Mouse (Mus musculus): ENCODE results near the gene Abhd14a. TPM values are rescaled to one million over a fixed set of nuclear protein-coding genes. Genes with fewer than 3 reads are reported as not detected.
"Not testable (repeated sequence)": the region's sequence is repeated elsewhere in the genome, so short reads cannot be mapped to it uniquely, and the experiment has no call there.

Abhd14a gene
- 40.5 and 50.9 TPM in 2 replicates for polyA plus RNA-seq (2015; fragmentation: Nextera tagmentation; extraction: Ambion mirVana)

DNA sequence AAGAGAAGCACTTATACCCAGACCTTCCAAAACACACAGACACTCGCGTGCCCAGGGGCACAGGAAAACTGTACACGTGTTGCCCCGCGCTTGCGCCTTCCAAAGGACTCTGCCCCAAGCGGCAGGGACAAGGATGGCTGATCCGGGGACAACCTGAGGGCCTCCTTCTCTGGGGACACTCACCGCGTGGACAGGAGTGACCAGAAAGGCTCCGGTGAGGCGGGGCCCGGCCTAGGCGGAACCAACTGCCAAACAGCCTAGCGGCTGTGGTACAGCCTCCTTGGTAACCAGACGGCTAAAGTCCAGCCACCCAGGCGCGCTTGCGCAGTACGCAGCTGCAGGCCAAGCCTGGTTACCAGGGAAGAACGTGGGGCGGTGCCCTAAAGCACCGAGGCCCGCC is at the start of gene Abhd14a, which contains the start of gene Abhd14b:
Abhd14a (minus strand) TSS at position 331 of the 400 bp plus-strand sequence.
Abhd14b (plus strand) TSS at position 112 of the 400 bp plus-strand sequence.
- no peaks in the 10 kb centered on the region for H3K9me3 ChIP-seq (replicated peaks)
- H3K36me3 ChIP-seq (ENCODE audit: poor library complexity, severe bottlenecking), result no peaks in the 10 kb centered on the region
- H3K27me3 ChIP-seq, result no peaks in the 10 kb centered on the region
- peaks cover 57% of the 10 kb centered on the region for H3K4me1 ChIP-seq
- WGBS, result 0% methylated on average over 24 of the region's 24 CpGs
- peak within 1 kb of the TSS; percentile 61 for H3K4me2 ChIP-seq
- peak within 1 kb of the TSS; percentile 14 for H3K27ac ChIP-seq
- H3K4me3 ChIP-seq, result peak within 1 kb of the TSS; percentile 44
- ATAC-seq, result peak; percentile 88
- H3K9ac ChIP-seq, result peak within 1 kb of the TSS; percentile 66

DNA sequence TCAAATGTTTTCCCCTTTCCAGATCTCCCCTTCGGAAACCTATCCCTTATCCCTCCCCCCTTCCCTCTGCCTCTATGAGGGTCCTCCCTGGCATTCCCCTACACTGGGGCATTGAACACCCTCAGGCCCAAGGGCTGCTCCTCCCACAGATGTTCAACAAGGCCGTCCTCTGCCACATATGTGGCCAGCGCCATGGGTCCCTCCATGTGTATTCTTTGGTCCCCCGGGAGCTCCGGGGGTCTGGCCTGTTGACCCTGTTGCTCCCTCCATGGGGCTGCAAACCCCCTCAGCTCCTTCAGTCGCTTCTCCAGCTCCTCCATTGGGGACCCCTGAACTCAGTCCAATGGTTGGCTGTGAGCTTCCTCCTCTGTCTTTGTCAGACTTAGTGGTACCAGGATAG is 40.1 kb upstream of the Abhd14a start:
- not testable (repeated sequence) for H3K9ac ChIP-seq; H3K27ac ChIP-seq; H3K9me3 ChIP-seq (replicated peaks); H3K4me3 ChIP-seq; H3K4me2 ChIP-seq; ATAC-seq; H3K4me1 ChIP-seq; H3K27me3 ChIP-seq
- 86% methylated on average over 6 of the region's 6 CpGs for WGBS
- H3K36me3 ChIP-seq (ENCODE audit: poor library complexity, severe bottlenecking), result peaks cover 40% of the 10 kb centered on the region

DNA sequence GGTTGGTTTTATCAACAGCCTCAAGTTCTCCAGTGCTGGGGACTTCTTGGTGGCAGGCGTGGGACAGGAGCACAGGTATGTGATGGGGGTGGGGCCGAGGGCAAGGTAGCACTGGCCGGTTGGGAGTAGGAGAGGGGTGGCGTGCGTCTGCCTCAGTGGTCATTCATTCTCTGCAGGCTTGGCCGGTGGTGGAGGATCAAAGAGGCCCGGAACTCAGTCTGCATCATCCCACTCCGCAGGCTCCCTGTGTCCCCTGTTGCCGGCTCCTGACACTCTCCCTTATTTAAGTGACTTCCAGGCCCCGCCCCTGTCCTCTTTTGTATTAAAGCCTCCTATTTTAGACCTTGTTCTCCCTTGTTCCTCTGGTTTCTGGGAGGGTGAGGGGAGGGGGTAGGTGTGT is 37.6 kb upstream of the Abhd14a start:
- 68% methylated on average over 10 of the region's 10 CpGs for WGBS
- H3K4me3 ChIP-seq, result no peak overlapping the region
- ATAC-seq, result no peak
- no peaks in the 10 kb centered on the region for H3K27me3 ChIP-seq
- no peak overlapping the region for H3K9ac ChIP-seq
- H3K4me1 ChIP-seq, result no peaks in the 10 kb centered on the region
- H3K36me3 ChIP-seq (ENCODE audit: poor library complexity, severe bottlenecking), result peaks cover 63% of the 10 kb centered on the region
- no peak overlapping the region for H3K4me2 ChIP-seq
- H3K9me3 ChIP-seq (replicated peaks), result no peaks in the 10 kb centered on the region
- H3K27ac ChIP-seq, result no peak overlapping the region

DNA sequence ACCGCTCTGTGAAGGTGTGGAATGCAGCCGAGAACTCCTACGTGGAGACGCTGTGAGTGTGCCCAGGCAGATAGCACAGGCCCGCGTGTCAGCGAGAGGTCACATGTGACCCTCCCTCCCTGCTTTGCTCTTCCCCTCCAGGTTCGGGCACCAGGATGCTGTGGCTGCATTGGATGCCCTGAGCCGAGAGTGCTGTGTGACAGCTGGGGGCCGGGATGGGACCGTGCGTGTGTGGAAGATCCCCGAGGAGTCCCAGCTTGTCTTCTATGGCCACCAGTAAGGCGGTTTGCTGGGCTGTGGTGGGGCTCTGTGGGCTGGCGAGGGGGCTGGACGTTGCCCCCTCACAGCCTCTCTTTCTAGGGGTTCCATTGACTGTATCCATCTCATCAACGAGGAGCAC is 36.1 kb upstream of the Abhd14a start:
- Histone ChIP-seq H3K27me3 (no peaks in the 10 kb centered on the region), H3K9ac (no peak overlapping the region), H3K4me3 (no peak overlapping the region), H3K9me3 (replicated peaks) (no peaks in the 10 kb centered on the region), H3K4me1 (peaks cover 1% of the 10 kb centered on the region; the same call in 1 of the 2 replicates), H3K4me2 (no peak overlapping the region), H3K27ac (no peak overlapping the region), H3K36me3 (ENCODE audit: poor library complexity, severe bottlenecking) (peaks cover 71% of the 10 kb centered on the region)
- WGBS, result 92% methylated on average over 17 of the region's 17 CpGs
- ATAC-seq, result no peak

DNA sequence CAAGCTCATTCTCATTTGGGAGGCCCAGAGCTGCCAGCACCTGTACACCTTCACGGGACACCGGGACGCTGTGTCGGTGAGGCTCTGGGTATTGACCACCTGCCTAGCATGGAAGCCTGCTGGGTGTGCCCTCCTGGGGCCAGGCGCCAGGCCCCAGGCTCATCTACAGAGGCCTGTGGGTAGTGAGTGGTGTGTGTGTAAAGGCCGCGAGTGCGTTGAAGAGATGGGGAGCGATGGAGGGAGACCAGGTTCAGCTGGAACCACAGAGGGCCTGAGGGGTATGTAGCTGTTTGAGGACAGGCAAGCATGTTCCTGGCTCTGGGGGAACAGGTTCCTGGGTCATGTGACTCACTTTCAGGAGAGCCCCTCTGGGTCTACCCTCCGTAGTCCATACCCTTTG is 35.7 kb upstream of the Abhd14a start:
- WGBS, result 97% methylated on average over 10 of the region's 10 CpGs
- no peak overlapping the region for H3K4me3 ChIP-seq
- H3K27me3 ChIP-seq, result no peaks in the 10 kb centered on the region
- no peak for ATAC-seq
- H3K4me1 ChIP-seq, result peaks cover 6% of the 10 kb centered on the region
- no peaks in the 10 kb centered on the region for H3K9me3 ChIP-seq (replicated peaks)
- no peak overlapping the region for H3K27ac ChIP-seq
- H3K4me2 ChIP-seq, result no peak overlapping the region
- peaks cover 71% of the 10 kb centered on the region for H3K36me3 ChIP-seq (ENCODE audit: poor library complexity, severe bottlenecking)
- H3K9ac ChIP-seq, result no peak overlapping the region

DNA sequence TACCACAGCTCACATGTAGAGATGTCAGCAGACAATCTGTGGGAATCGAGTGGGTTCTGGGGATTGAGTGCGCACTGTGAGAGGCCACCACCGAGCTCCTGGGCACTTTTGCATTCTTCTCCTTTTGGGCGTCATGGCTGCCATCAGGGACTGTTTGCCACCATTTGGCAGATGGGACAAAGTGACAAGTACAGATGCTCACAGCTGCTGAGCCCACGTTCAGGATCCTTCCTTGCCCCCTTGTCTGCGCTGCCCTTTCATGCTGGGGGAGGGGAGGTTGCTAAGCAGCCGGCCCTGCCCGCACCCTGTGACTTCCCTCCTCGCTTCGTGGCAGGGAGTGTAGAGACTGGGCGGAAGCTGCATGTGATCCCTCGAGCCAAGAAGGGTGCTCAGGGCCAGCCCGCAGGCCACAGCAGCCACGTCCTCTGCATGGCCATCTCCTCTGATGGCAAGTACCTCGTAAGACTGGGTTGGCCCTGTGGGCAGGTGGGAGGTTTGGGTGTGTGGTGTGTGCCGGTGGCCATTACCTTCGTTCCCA is 35.2 kb upstream of the Abhd14a start:
- no peak overlapping the region for H3K27ac ChIP-seq
- 93% methylated on average over 15 of the region's 17 CpGs for WGBS
- H3K4me3 ChIP-seq, result no peak overlapping the region
- peaks cover 71% of the 10 kb centered on the region for H3K36me3 ChIP-seq (ENCODE audit: poor library complexity, severe bottlenecking)
- peaks cover 11% of the 10 kb centered on the region for H3K4me1 ChIP-seq
- no peaks in the 10 kb centered on the region for H3K27me3 ChIP-seq
- H3K9me3 ChIP-seq (replicated peaks), result no peaks in the 10 kb centered on the region
- H3K9ac ChIP-seq, result no peak overlapping the region
- no peak for ATAC-seq
- H3K4me2 ChIP-seq, result no peak overlapping the region

DNA sequence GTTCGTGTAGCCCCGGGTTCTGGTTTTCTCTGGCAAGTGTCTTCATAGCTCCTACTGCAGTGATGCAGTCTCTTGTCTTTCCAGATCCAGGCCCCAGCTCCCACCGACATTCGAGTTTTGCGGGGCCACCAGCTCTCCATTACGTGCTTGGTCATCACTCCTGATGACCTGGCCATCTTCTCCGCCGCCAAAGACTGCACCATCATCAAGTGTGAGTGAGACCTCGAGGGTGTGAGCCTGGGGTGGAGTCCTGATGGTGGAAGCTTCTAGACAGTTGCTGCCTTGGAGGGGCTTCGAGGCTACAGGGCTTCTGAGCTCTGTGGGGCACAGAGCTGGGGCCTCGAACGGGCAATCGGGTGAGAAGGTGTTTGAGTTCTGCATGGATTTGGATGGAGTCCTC is 34.2 kb upstream of the Abhd14a start:
- no peak overlapping the region for H3K9ac ChIP-seq
- H3K27me3 ChIP-seq, result no peaks in the 10 kb centered on the region
- no peak for ATAC-seq
- 92% methylated on average over 13 of the region's 13 CpGs for WGBS
- no peak overlapping the region for H3K27ac ChIP-seq
- H3K4me3 ChIP-seq, result no peak overlapping the region
- no peaks in the 10 kb centered on the region for H3K9me3 ChIP-seq (replicated peaks)
- peaks cover 14% of the 10 kb centered on the region for H3K4me1 ChIP-seq
- H3K4me2 ChIP-seq, result no peak overlapping the region
- H3K36me3 ChIP-seq (ENCODE audit: poor library complexity, severe bottlenecking), result peaks cover 71% of the 10 kb centered on the region

DNA sequence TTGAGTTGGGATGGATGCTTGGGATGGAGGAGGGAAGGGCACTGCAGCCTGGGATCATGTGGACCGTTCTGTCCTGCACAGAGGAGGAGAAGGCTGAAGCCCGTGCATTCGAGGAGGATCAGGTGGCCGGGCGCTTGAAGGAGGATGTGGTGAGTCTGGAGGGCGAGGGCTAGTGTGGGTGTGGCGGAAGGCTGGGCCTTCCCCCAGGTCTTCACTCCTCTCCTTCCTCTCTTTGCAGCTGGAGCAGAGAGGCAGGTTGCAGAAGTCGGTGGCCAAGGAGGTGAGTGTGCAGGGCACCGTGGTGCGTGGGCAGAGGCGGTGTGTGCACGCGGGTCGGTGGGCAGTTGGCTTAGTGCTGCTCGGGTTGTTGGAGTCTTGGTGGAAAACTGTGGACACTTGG is 33.6 kb upstream of the Abhd14a start:
- H3K36me3 ChIP-seq (ENCODE audit: poor library complexity, severe bottlenecking), result peaks cover 67% of the 10 kb centered on the region
- ATAC-seq, result no peak

DNA sequence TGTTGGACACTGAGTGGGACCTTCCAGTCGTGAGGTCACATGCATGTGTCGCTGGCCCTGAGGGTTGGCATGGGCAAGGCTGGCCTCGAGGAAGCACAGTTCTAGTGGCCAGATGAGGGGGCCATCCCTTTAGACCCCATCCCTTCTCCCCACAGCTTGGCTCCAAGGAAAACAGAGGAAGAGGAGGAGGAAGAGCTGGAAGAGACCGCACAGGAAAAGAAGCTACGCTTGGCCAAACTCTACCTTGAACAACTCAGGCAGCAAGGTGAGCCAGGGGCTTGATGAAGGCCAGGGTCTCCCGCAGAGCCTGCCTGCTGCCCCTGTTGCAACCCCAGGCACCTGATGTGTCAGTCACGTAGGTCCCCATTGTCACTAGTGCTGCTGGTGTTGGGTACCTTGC is 33.1 kb upstream of the Abhd14a start:
- H3K36me3 ChIP-seq (ENCODE audit: poor library complexity, severe bottlenecking), result peaks cover 61% of the 10 kb centered on the region
- no peaks in the 10 kb centered on the region for H3K27me3 ChIP-seq
- H3K9ac ChIP-seq, result no peak overlapping the region
- no peaks in the 10 kb centered on the region for H3K9me3 ChIP-seq (replicated peaks)
- ATAC-seq, result no peak
- H3K27ac ChIP-seq, result no peak overlapping the region
- no peak overlapping the region for H3K4me3 ChIP-seq
- H3K4me1 ChIP-seq, result peaks cover 20% of the 10 kb centered on the region
- H3K4me2 ChIP-seq, result no peak overlapping the region
- whole genome bisulfite sequencing, result 98% methylated on average over 7 of the region's 7 CpGs

More for the DNA sequence above, 33.6 kb upstream of the Abhd14a start:
- Histone ChIP-seq H3K4me2 (no peak overlapping the region), H3K4me1 (peaks cover 18% of the 10 kb centered on the region), H3K27ac (no peak overlapping the region), H3K9me3 (replicated peaks) (no peaks in the 10 kb centered on the region), H3K9ac (no peak overlapping the region; the same call in 1 of the 2 replicates), H3K4me3 (no peak overlapping the region), H3K27me3 (no peaks in the 10 kb centered on the region)
- WGBS, result 95% methylated on average over 15 of the region's 15 CpGs

DNA sequence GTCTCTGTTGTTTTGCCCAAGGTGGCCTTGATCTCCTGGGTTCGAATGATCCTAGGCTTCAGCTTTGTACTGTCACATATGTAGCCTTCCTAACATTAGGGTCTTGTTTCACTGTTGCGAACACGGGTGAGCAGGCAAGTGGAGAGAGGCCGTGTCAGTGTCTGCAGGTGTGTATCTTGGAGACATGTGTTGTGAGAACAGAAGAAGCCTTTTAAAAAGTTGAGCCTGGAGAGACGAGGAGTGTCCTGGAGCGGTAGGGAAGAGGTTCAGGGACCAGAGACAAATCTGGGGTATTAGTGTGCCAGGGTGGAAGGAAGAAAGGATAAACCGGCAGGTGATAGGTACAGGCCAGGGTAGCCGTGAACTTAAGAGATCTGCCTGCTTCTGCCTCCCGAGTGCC is 30.6 kb upstream of the Abhd14a start:
- WGBS, result 87% methylated on average over 9 of the region's 9 CpGs

DNA sequence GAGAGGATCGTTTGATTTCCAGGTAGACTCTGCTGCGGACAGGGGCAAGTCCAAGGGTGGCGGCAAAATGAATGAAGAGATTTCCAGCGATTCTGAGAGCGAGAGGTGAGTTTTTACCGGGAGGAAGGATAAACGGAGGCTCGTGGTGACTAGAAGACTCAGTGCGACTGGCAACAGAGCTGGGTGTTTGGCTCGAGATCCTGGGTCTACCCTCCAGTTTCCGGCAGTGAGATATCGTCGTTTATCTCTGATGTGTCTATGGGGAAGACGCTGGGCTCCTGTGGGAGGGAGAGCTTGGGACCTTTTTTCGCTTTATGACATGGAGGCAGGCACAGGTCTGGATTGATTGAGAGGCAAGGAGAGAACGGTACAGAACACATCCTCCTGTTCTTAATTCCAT is 30.2 kb upstream of the Abhd14a start:
- H3K4me3 ChIP-seq, result peak overlapping the region; percentile 70
- H3K27ac ChIP-seq, result no peak overlapping the region
- peaks cover 32% of the 10 kb centered on the region for H3K36me3 ChIP-seq (ENCODE audit: poor library complexity, severe bottlenecking)
- no peaks in the 10 kb centered on the region for H3K9me3 ChIP-seq (replicated peaks)
- no peaks in the 10 kb centered on the region for H3K27me3 ChIP-seq
- peak overlapping the region; percentile 68 for H3K9ac ChIP-seq
- 6% methylated on average over 16 of the region's 16 CpGs for WGBS
- H3K4me2 ChIP-seq, result peak overlapping the region; percentile 92
- H3K4me1 ChIP-seq, result peaks cover 34% of the 10 kb centered on the region
- ATAC-seq, result no peak

More for the DNA sequence above, 30.6 kb upstream of the Abhd14a start:
- Histone ChIP-seq H3K4me3 (peak overlapping the region; percentile 70), H3K4me1 (peaks cover 34% of the 10 kb centered on the region), H3K4me2 (peak overlapping the region; percentile 92), H3K9me3 (replicated peaks) (no peaks in the 10 kb centered on the region), H3K9ac (peak overlapping the region; percentile 68), H3K36me3 (ENCODE audit: poor library complexity, severe bottlenecking) (peaks cover 37% of the 10 kb centered on the region), H3K27ac (no peak overlapping the region), H3K27me3 (no peaks in the 10 kb centered on the region)
- ATAC-seq, result no peak

DNA sequence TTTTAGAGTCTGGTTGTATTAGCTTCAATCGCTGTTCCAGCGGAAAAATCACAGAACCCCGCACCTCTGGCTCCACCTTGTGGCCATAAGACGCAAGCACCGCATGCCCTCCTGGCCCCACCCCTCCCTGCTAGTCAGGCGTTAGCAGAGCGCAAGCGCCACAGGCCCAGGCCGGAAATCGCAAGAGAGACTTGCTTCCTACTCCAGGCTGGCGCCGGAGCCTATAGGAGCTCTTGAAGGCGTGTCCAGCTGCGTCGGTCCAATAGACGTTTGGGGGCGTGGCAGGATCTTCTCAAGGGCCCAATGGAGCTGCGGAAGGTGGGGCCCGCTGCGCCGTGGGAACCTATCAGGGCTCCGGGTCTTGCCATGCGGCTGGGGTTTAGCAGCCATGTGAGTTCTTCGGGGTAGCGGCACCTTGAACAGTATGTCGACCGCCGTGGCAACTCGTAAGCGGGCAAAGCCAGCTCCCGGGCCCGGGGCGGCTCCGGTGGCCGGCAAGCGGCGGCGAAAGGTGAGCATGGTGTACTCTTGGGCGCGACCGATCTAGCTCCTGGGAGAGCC is 29.5 kb upstream of the Abhd14a start, which contains the start of gene Parp3:
Parp3 (minus strand) TSS at position 26 of the 561 bp plus-strand sequence.
- under 1% methylated on average over 40 of the region's 41 CpGs for WGBS
- H3K27me3 ChIP-seq, result no peaks in the 10 kb centered on the region
- no peaks in the 10 kb centered on the region for H3K9me3 ChIP-seq (replicated peaks)
- H3K36me3 ChIP-seq (ENCODE audit: poor library complexity, severe bottlenecking), result peaks cover 28% of the 10 kb centered on the region
- H3K9ac ChIP-seq, result peak within 1 kb of the TSS; percentile 68
- H3K4me2 ChIP-seq, result peak within 1 kb of the TSS; percentile 92
- ATAC-seq, result peak; percentile 98
- no peak within 1 kb of the TSS for H3K27ac ChIP-seq
- H3K4me1 ChIP-seq, result peaks cover 34% of the 10 kb centered on the region
- H3K4me3 ChIP-seq, result peak within 1 kb of the TSS; percentile 70
